ENCODE assay signal across 8 mouse cellular contexts in the genomic region with DNA sequence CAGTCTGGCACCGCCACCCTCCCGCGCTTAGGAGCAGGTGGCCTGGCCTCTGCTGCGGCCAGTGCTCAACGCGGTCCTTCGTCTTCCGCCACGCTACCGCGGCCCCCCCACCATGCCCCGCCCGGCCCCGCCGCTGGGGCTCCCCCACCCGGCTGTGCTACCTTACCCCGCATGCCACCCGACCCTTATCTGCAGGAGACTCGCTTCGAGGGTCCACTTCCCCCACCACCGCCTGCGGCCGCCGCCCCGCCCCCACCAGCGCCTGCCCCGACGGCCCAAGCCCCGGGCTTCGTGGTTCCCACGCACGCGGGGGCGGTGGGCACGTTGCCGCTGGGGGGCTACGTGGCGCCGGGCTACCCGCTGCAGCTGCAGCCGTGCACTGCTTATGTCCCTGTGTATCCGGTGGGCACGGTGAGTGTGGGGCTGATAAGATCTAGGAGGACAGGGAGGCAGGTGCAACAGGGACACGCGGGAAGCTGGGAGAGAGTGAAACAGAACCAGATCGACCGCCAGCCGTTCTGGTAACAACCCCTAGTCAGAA. TPM values are rescaled to one million over a fixed set of nuclear protein-coding genes. Genes with fewer than 3 reads are reported as not detected.
DNase-seq lines count a peak whose midpoint lies in the region; ATAC-seq and TF ChIP-seq lines count a peak whose summit lies in the region.

No protein-coding gene starts in this region.

- H3K9ac ChIP-seq in lung, embryonic 14.5 days = no peak overlapping the region; the same call in 1 of the 2 replicates
- H3K9ac ChIP-seq in neural tube, embryonic 13.5 days = peak overlapping the region; percentile 55

- no peak overlapping the region for H3K27ac ChIP-seq in lung, embryonic 14.5 days (ENCODE audit: low read depth)
- peak overlapping the region; percentile 51; the same call in 1 of the 2 replicates for H3K27ac ChIP-seq in embryonic facial prominence, embryonic 10.5 days (replicated peaks)
- H3K27ac ChIP-seq in neural tube, embryonic 13.5 days (replicated peaks) = no peak overlapping the region

- ATAC-seq in lung, embryonic 14.5 days (ENCODE audit: insufficient read depth) = no peak
- ATAC-seq in neural tube, embryonic 13.5 days (ENCODE audit: low read depth) = no peak

- peak overlapping the region; percentile 23 for H3K4me3 ChIP-seq in lung, embryonic 14.5 days (ENCODE audit: low read depth, low read length)
- peak overlapping the region; percentile 77 for H3K4me3 ChIP-seq in embryonic facial prominence, embryonic 10.5 days
- H3K4me3 ChIP-seq in neural tube, embryonic 13.5 days = peak overlapping the region; percentile 74

- no peak for TF ChIP-seq CTCF in lung, embryonic 14.5 days (IDR thresholded peaks at IDR 0.05; ENCODE audit: low read depth)

- no peaks in the 10 kb centered on the region for H3K9me3 ChIP-seq in lung, embryonic 14.5 days (ENCODE audit: low read depth, low read length)
- H3K9me3 ChIP-seq in embryonic facial prominence, embryonic 10.5 days = no peaks in the 10 kb centered on the region
- no peaks in the 10 kb centered on the region for H3K9me3 ChIP-seq in neural tube, embryonic 13.5 days

- 1% methylated on average over 48 of the region's 48 CpGs for WGBS in lung, embryonic 14.5 days
- WGBS in embryonic facial prominence, embryonic 10.5 days = 2% methylated on average over 48 of the region's 48 CpGs
- 3% methylated on average over 42 of the region's 48 CpGs for WGBS in neural tube, embryonic 13.5 days

- peaks cover 51% of the 10 kb centered on the region for H3K27me3 ChIP-seq in lung, embryonic 14.5 days (ENCODE audit: insufficient read depth, low read length)
- peaks cover 61% of the 10 kb centered on the region for H3K27me3 ChIP-seq in embryonic facial prominence, embryonic 10.5 days (replicated peaks; ENCODE audit: low read depth, poor library complexity, severe bottlenecking)
- peaks cover 47% of the 10 kb centered on the region for H3K27me3 ChIP-seq in neural tube, embryonic 13.5 days

- H3K36me3 ChIP-seq in lung, embryonic 14.5 days (ENCODE audit: insufficient read depth) = no peaks in the 10 kb centered on the region
- 0 out of 2 replicates have a peak, but pooled peaks cover under 1% of the 10 kb centered on the region for H3K36me3 ChIP-seq in embryonic facial prominence, embryonic 10.5 days (replicated peaks)
- no peaks in the 10 kb centered on the region for H3K36me3 ChIP-seq in neural tube, embryonic 13.5 days

- no peak for DNase-seq in lung, embryonic 14.5 days
- DNase-seq in lung, postnatal 14 days = no peak
- DNase-seq in embryonic facial prominence, embryonic 10.5 days (ENCODE audit: low spot score) = peak; percentile 34
- DNase-seq in induced T-regulatory cell, adult 2 months (ENCODE audit: low read depth) = peak; percentile 45
- DNase-seq in frontal cortex, postnatal 14 days (ENCODE audit: low spot score in 2 of 2) = no peak
- DNase-seq in embryo, embryonic 10 days (ENCODE audit: low spot score) = no peak
- no peak for DNase-seq in frontal cortex, adult 2 months (ENCODE audit: extremely low spot score in 1 of 2, low spot score in 1 of 2)

- peaks cover 16% of the 10 kb centered on the region; the same call in 1 of the 2 replicates for H3K4me1 ChIP-seq in lung, embryonic 14.5 days (ENCODE audit: insufficient read depth)
- peaks cover 71% of the 10 kb centered on the region for H3K4me1 ChIP-seq in embryonic facial prominence, embryonic 10.5 days
- peaks cover 58% of the 10 kb centered on the region for H3K4me1 ChIP-seq in neural tube, embryonic 13.5 days (replicated peaks)

- peak overlapping the region; percentile 48 for H3K4me2 ChIP-seq in lung, embryonic 14.5 days
- peak overlapping the region; percentile 75 for H3K4me2 ChIP-seq in neural tube, embryonic 13.5 days

RNA-seq across cellular contexts. Expression of a gene that starts 1.5 kb away (rescaled TPM):
- 0.14 TPM in 1 of 2 replicates, not detected in the other for polyA plus RNA-seq in lung, embryonic 14.5 days (2014; fragmentation: Nextera tagmentation; extraction: Ambion mirVana)
- polyA plus RNA-seq in embryonic facial prominence, embryonic 10.5 days (2016; fragmentation: Nextera tagmentation; extraction: Ambion mirVana) = 0.12 and 0.18 TPM in 2 replicates
- 3.8 and 4.2 TPM in 2 replicates for polyA plus RNA-seq in neural tube, embryonic 13.5 days (2015; fragmentation: Nextera tagmentation; extraction: Ambion mirVana)
- polyA plus RNA-seq in frontal cortex, adult 2 months (2012; rRNA removed) = 150 and 179 TPM in 2 replicates

RNA-seq across cellular contexts. Expression of a gene that starts 2.5 kb away (rescaled TPM):
- polyA plus RNA-seq in lung, embryonic 14.5 days (2014; fragmentation: Nextera tagmentation; extraction: Ambion mirVana) = 24.5 and 25.6 TPM in 2 replicates
- polyA plus RNA-seq in embryonic facial prominence, embryonic 10.5 days (2016; fragmentation: Nextera tagmentation; extraction: Ambion mirVana) = 18.6 and 19.5 TPM in 2 replicates
- 23.7 and 25.0 TPM in 2 replicates for polyA plus RNA-seq in neural tube, embryonic 13.5 days (2015; fragmentation: Nextera tagmentation; extraction: Ambion mirVana)
- 41.9 and 43.0 TPM in 2 replicates for polyA plus RNA-seq in frontal cortex, adult 2 months (2012; rRNA removed)

RNA-seq across cellular contexts. Expression of a gene that starts 13.7 kb away (rescaled TPM):
- polyA plus RNA-seq in lung, embryonic 14.5 days (2014; fragmentation: Nextera tagmentation; extraction: Ambion mirVana) = 9.7 and 11.1 TPM in 2 replicates
- 16.6 and 17.3 TPM in 2 replicates for polyA plus RNA-seq in embryonic facial prominence, embryonic 10.5 days (2016; fragmentation: Nextera tagmentation; extraction: Ambion mirVana)
- 17.1 and 18.6 TPM in 2 replicates for polyA plus RNA-seq in neural tube, embryonic 13.5 days (2015; fragmentation: Nextera tagmentation; extraction: Ambion mirVana)
- polyA plus RNA-seq in frontal cortex, adult 2 months (2012; rRNA removed) = 6.7 and 7.9 TPM in 2 replicates

RNA-seq across cellular contexts. Expression of a gene that starts 15.1 kb away (rescaled TPM):
- 1.5 and 2.1 TPM in 2 replicates for polyA plus RNA-seq in lung, embryonic 14.5 days (2014; fragmentation: Nextera tagmentation; extraction: Ambion mirVana)
- 4.0 and 4.2 TPM in 2 replicates for polyA plus RNA-seq in embryonic facial prominence, embryonic 10.5 days (2016; fragmentation: Nextera tagmentation; extraction: Ambion mirVana)
- polyA plus RNA-seq in neural tube, embryonic 13.5 days (2015; fragmentation: Nextera tagmentation; extraction: Ambion mirVana) = 21.8 and 28.4 TPM in 2 replicates
- 9.7 and 10.5 TPM in 2 replicates for polyA plus RNA-seq in frontal cortex, adult 2 months (2012; rRNA removed)

RNA-seq across cellular contexts. Expression of a gene that starts 16.1 kb away (rescaled TPM):
- 66.5 and 74.8 TPM in 2 replicates for polyA plus RNA-seq in lung, embryonic 14.5 days (2014; fragmentation: Nextera tagmentation; extraction: Ambion mirVana)
- polyA plus RNA-seq in embryonic facial prominence, embryonic 10.5 days (2016; fragmentation: Nextera tagmentation; extraction: Ambion mirVana) = 103 and 104 TPM in 2 replicates
- polyA plus RNA-seq in neural tube, embryonic 13.5 days (2015; fragmentation: Nextera tagmentation; extraction: Ambion mirVana) = 106 TPM in 2 replicates
- polyA plus RNA-seq in frontal cortex, adult 2 months (2012; rRNA removed) = 57.7 and 59.6 TPM in 2 replicates

Comparison
In these comparisons a context has a peak if more than half of its experiments do, and no peak if none do; other contexts are left out.
1. DNase-seq: peak in embryonic facial prominence, embryonic 10.5 days (single experiment) and induced T-regulatory cell, adult 2 months (single experiment); none in lung, embryonic 14.5 days (single experiment), lung, postnatal 14 days (single experiment), frontal cortex, postnatal 14 days (0 of 2), embryo, embryonic 10 days (single experiment) and frontal cortex, adult 2 months (0 of 2).
2. H3K4me3 ChIP-seq: peak in every context shown above with its lines; median percentile 77 in embryonic facial prominence, embryonic 10.5 days; 74 in neural tube, embryonic 13.5 days; 23 in lung, embryonic 14.5 days.
3. RNA of a gene that starts 1.5 kb away (polyA plus RNA-seq): 150 to 179 TPM in frontal cortex, adult 2 months; 3.8 to 4.2 TPM in neural tube, embryonic 13.5 days, 0.14 TPM in lung, embryonic 14.5 days and 0.12 to 0.18 TPM in embryonic facial prominence, embryonic 10.5 days; every median in the first group is over 10 times any median in the second.